Mouse (Mus musculus) embryonic fibroblast, embryonic 13.5 days (primary cell): ENCODE measurements around the gene Adamts12.
A peak's percentile ranks its signal among the peaks of the same experiment; 100 is the strongest.

Experiments used
- CTCF ChIP-seq: IDR thresholded peaks from 2 replicates; pipeline ENCODE4 v1.5.1; 2011; ENCODE audit warnings: mild to moderate bottlenecking, control low read depth, low read length, moderate library complexity, borderline replicate concordance; ENCODE audit not compliant: insufficient read depth
- POLR2A ChIP-seq: IDR thresholded peaks from 2 replicates; pipeline ENCODE4 v1.6.1; 2011; ENCODE audit warnings: low read depth, mild to moderate bottlenecking, control low read depth, low read length, moderate library complexity

GRCm38 (mm10) chr15:11064558-11065411, at the start of gene Adamts12:
- TF ChIP-seq POLR2A (peak; percentile 67), CTCF (no peak)
